Mouse (Mus musculus) central nervous system, embryonic 11.5 days (tissue): ENCODE measurements around the gene Gm8677. TPM values are rescaled to one million over a fixed set of nuclear protein-coding genes. Genes with fewer than 3 reads are reported as not detected.

Experiments
- polyA plus RNA-seq: library from polyadenylated mRNA; depleted of rRNA; stranded (reverse); fragments of >200 nt; gene quantifications from 2 replicates; pipeline ENCODE4 v1.2.3, GENCODE M21; 2012; rRNA removed

Gm8677 gene
- not detected in 2 replicates for polyA plus RNA-seq

GRCm38 (mm10) chr7:22534787-22535186 is at the start of gene Gm8677:
Gm8677 (minus strand) TSS chr7:22534887.

GRCm38 (mm10) chr7:22565243-22565642 is 30.6 kb upstream of the Gm8677 start, which contains the start of gene Gm4201:
Gm4201 (minus strand) TSS chr7:22565343.

GRCm38 (mm10) chr7:22522667-22523066 is 12.0 kb downstream of the Gm8677 start, which contains the start of gene Vmn1r152:
Vmn1r152 (plus strand) TSS chr7:22522967.

GRCm38 (mm10) chr7:22499578-22499977 is 35.1 kb downstream of the Gm8677 start, which contains the start of gene Vmn1r151:
Vmn1r151 (minus strand) TSS chr7:22499678.

Other genes starting within 250 kb of the Gm8677 start
- gene Gm4187, start 205.2 kb downstream of the Gm8677 start, polyA plus RNA-seq = not detected in 2 replicates
- gene Gm8660, start 163.8 kb downstream of the Gm8677 start, polyA plus RNA-seq = not detected in 2 replicates
- gene Vmn1r148, start 121.3 kb downstream of the Gm8677 start, polyA plus RNA-seq = not detected in 2 replicates
- gene Vmn1r149, start 96.7 kb downstream of the Gm8677 start, polyA plus RNA-seq = not detected in 2 replicates
- not detected in 2 replicates for gene Gm10665, start 70.8 kb downstream of the Gm8677 start, polyA plus RNA-seq
- not detected in 2 replicates for gene Vmn1r151, start 35.2 kb downstream of the Gm8677 start, polyA plus RNA-seq
- gene Vmn1r152, start 11.9 kb downstream of the Gm8677 start, polyA plus RNA-seq = not detected in 2 replicates
- gene Gm4201, start 30.5 kb upstream of the Gm8677 start, polyA plus RNA-seq = not detected in 2 replicates
- not detected in 2 replicates for gene Gm4565, start 53.2 kb upstream of the Gm8677 start, polyA plus RNA-seq
- not detected in 2 replicates for gene Vmn1r155, start 123.1 kb upstream of the Gm8677 start, polyA plus RNA-seq
- not detected in 2 replicates for gene Gm8693, start 157.4 kb upstream of the Gm8677 start, polyA plus RNA-seq
- gene Gm4567, start 184.8 kb upstream of the Gm8677 start, polyA plus RNA-seq = not detected in 2 replicates
- not detected in 2 replicates for gene Vmn1r157, start 226.8 kb upstream of the Gm8677 start, polyA plus RNA-seq